Mouse (Mus musculus) embryonic facial prominence, embryonic 14.5 days (tissue): ENCODE data around the gene Wdsub1. TPM values are rescaled to one million over a fixed set of nuclear protein-coding genes. Genes with fewer than 3 reads are reported as not detected.

Experiments
- ATAC-seq: fragments of 200-750 bp; cut with Nextera tagmentation; 2 replicates; pipeline ENCODE4 v1.8.0; 2017; ENCODE audit warnings: low read depth, moderate number of reproducible peaks, moderate TSS enrichment
- DNase-seq: peaks from one replicate; pipeline ENCODE4 v3.0.0-alpha.2; 2015; ENCODE audit warnings: low spot score
- H3K27ac ChIP-seq: fragments of 300-500 bp; sonication (generic); replicated peaks from 2 replicates; pipeline ENCODE4 v1.5.1; 2014; ENCODE audit warnings: low read depth, mild to moderate bottlenecking, low read length, moderate library complexity
- H3K27me3 ChIP-seq: fragments of 300-500 bp; sonication (generic); replicated peaks from 2 replicates; pipeline ENCODE4 v1.6.1; 2014; ENCODE audit warnings: low read length; ENCODE audit not compliant: control insufficient read depth, insufficient read depth
- H3K36me3 ChIP-seq: fragments of 300-500 bp; sonication (generic); 2 replicates; pipeline ENCODE4 v1.6.1; 2014; ENCODE audit warnings: low read length, mixed read lengths; ENCODE audit not compliant: control insufficient read depth, insufficient read depth
- H3K4me1 ChIP-seq: fragments of 300-500 bp; sonication (generic); 2 replicates; pipeline ENCODE4 v1.6.1; 2014; ENCODE audit warnings: antibody characterized with exemption, low read length; ENCODE audit not compliant: control insufficient read depth, insufficient read depth
- H3K4me2 ChIP-seq: fragments of 300-500 bp; sonication (generic); 2 replicates; pipeline ENCODE4 v1.6.1; 2014; ENCODE audit warnings: low read depth, mild to moderate bottlenecking, low read length, moderate library complexity, mixed read lengths
- H3K4me3 ChIP-seq: fragments of 300-500 bp; sonication (generic); 2 replicates; pipeline ENCODE4 v1.5.1; 2014; ENCODE audit warnings: low read depth, mild to moderate bottlenecking, low read length
- H3K9ac ChIP-seq: fragments of 300-500 bp; sonication (generic); 2 replicates; pipeline ENCODE4 v1.6.1; 2014; ENCODE audit warnings: low read depth, mild to moderate bottlenecking, low read length, moderate library complexity, mixed read lengths
- H3K9me3 ChIP-seq: fragments of 300-500 bp; sonication (generic); 2 replicates; pipeline ENCODE4 v1.6.1; 2016; ENCODE audit warnings: low read length; ENCODE audit not compliant: control insufficient read depth
- WGBS: fragments of 180-500 bp; shearing (Covaris S2); extraction: QIAGEN DNeasy Blood & Tissue Kit; methylation state at CpG from one replicate; pipeline ENCODE4 v1.1.7; 2014; 5-methylcytosine and 5-hydroxymethylcytosine counted together
- polyA plus RNA-seq: library from polyadenylated mRNA; unstranded; fragments of >200 nt; fragmentation: Nextera tagmentation; extraction: Ambion mirVana; gene quantifications from 2 replicates; pipeline ENCODE4 v1.2.1, GENCODE M21; 2014

Wdsub1 gene
- 29.1 and 32.7 TPM in 2 replicates for polyA plus RNA-seq

- peaks cover 8% of the 10 kb centered on the region; the same call in 1 of the 2 replicates for H3K36me3 ChIP-seq
- 4% methylated on average over 43 of the region's 57 CpGs for WGBS
Observed at GRCm38 (mm10) chr2:59881831-59882741, at the start of gene Wdsub1. Wdsub1 (minus strand) TSS chr2:59882591.

GRCm38 (mm10) chr2:59913610-59914009, 31.2 kb upstream of the Wdsub1 start:
- ATAC-seq (no peak), DNase-seq (peak; percentile 6)
- Histone ChIP-seq H3K4me1 (no peaks in the 10 kb centered on the region), H3K27ac (no peak overlapping the region), H3K4me2 (no peak overlapping the region), H3K36me3 (peaks cover 76% of the 10 kb centered on the region), H3K9ac (no peak overlapping the region), H3K4me3 (no peak overlapping the region), H3K9me3 (no peaks in the 10 kb centered on the region), H3K27me3 (no peaks in the 10 kb centered on the region)
- WGBS, result 86% methylated on average over 11 of the region's 11 CpGs

More at GRCm38 (mm10) chr2:59881831-59882741, at the start of gene Wdsub1:
- H3K4me2 ChIP-seq, result peak within 1 kb of the TSS; percentile 63
- peak within 1 kb of the TSS; percentile 83 for H3K27ac ChIP-seq
- no peaks in the 10 kb centered on the region for H3K9me3 ChIP-seq
- H3K4me3 ChIP-seq, result peak within 1 kb of the TSS; percentile 83
- peak within 1 kb of the TSS; percentile 86 for H3K9ac ChIP-seq
- peak; percentile 96 for ATAC-seq
- H3K27me3 ChIP-seq, result no peaks in the 10 kb centered on the region
- DNase-seq, result peak; percentile 97
- H3K4me1 ChIP-seq, result 0 out of 2 replicates have a peak, but pooled peaks cover 3% of the 10 kb centered on the region

GRCm38 (mm10) chr2:59908048-59908447, 25.7 kb upstream of the Wdsub1 start:
- no peak overlapping the region for H3K4me3 ChIP-seq
- ATAC-seq (no peak), DNase-seq (no peak)
- H3K36me3 ChIP-seq, result peaks cover 68% of the 10 kb centered on the region
- H3K4me2 ChIP-seq, result no peak overlapping the region
- H3K27me3 ChIP-seq, result no peaks in the 10 kb centered on the region
- no peaks in the 10 kb centered on the region for H3K4me1 ChIP-seq
- 87% methylated on average over 9 of the region's 9 CpGs for WGBS
- no peak overlapping the region for H3K27ac ChIP-seq
- H3K9me3 ChIP-seq, result no peaks in the 10 kb centered on the region
- no peak overlapping the region for H3K9ac ChIP-seq

GRCm38 (mm10) chr2:59904007-59904406, 21.6 kb upstream of the Wdsub1 start:
- Histone ChIP-seq H3K27ac (no peak overlapping the region), H3K9ac (no peak overlapping the region), H3K9me3 (no peaks in the 10 kb centered on the region), H3K4me1 (no peaks in the 10 kb centered on the region), H3K36me3 (peaks cover 66% of the 10 kb centered on the region), H3K4me3 (no peak overlapping the region), H3K4me2 (no peak overlapping the region), H3K27me3 (no peaks in the 10 kb centered on the region)
- 89% methylated on average over 7 of the region's 7 CpGs for WGBS
- DNase-seq (no peak), ATAC-seq (no peak)

- no peak for DNase-seq
- no peak for ATAC-seq
- Histone ChIP-seq H3K27me3 (no peaks in the 10 kb centered on the region), H3K27ac (no peak overlapping the region), H3K4me2 (no peak overlapping the region), H3K36me3 (peaks cover 42% of the 10 kb centered on the region), H3K9ac (no peak overlapping the region), H3K9me3 (no peaks in the 10 kb centered on the region), H3K4me1 (no peaks in the 10 kb centered on the region), H3K4me3 (no peak overlapping the region)
- WGBS, result 81% methylated on average over 4 of the region's 4 CpGs
Observed at GRCm38 (mm10) chr2:59898666-59899065, 16.3 kb upstream of the Wdsub1 start.

GRCm38 (mm10) chr2:59898105-59898504, 15.7 kb upstream of the Wdsub1 start:
- Histone ChIP-seq H3K4me3 (no peak overlapping the region), H3K36me3 (peaks cover 42% of the 10 kb centered on the region), H3K4me2 (no peak overlapping the region), H3K27me3 (no peaks in the 10 kb centered on the region), H3K9ac (no peak overlapping the region), H3K4me1 (no peaks in the 10 kb centered on the region), H3K27ac (no peak overlapping the region), H3K9me3 (no peaks in the 10 kb centered on the region)
- DNase-seq (no peak), ATAC-seq (no peak)
- 81% methylated on average over 6 of the region's 7 CpGs for WGBS

GRCm38 (mm10) chr2:59896837-59897236, 14.4 kb upstream of the Wdsub1 start:
- WGBS, result 42% methylated on average over 8 of the region's 8 CpGs
- Histone ChIP-seq H3K4me1 (no peaks in the 10 kb centered on the region), H3K27ac (peak overlapping the region; percentile 4; the same call in 1 of the 2 replicates), H3K4me3 (no peak overlapping the region), H3K36me3 (peaks cover 30% of the 10 kb centered on the region), H3K9me3 (no peaks in the 10 kb centered on the region), H3K9ac (no peak overlapping the region), H3K4me2 (no peak overlapping the region), H3K27me3 (no peaks in the 10 kb centered on the region)
- DNase-seq, result peak; percentile 86
- peak; percentile 95 for ATAC-seq

- no peak overlapping the region for H3K9ac ChIP-seq
- peak; percentile 31 for DNase-seq
- H3K4me2 ChIP-seq, result no peak overlapping the region
- no peaks in the 10 kb centered on the region for H3K9me3 ChIP-seq
- H3K4me1 ChIP-seq, result no peaks in the 10 kb centered on the region
- 64% methylated on average over 7 of the region's 7 CpGs for WGBS
- ATAC-seq, result peak; percentile 45; the same call in 1 of the 2 replicates
- peaks cover 25% of the 10 kb centered on the region for H3K36me3 ChIP-seq
- no peak overlapping the region for H3K4me3 ChIP-seq
- no peaks in the 10 kb centered on the region for H3K27me3 ChIP-seq
- peak overlapping the region; percentile 4; the same call in 1 of the 2 replicates for H3K27ac ChIP-seq
Observed at GRCm38 (mm10) chr2:59896400-59896799, 14.0 kb upstream of the Wdsub1 start.
